Mouse (Mus musculus) testis, adult 2 months (tissue): Measurements from ENCODE around the gene Lman1l. TPM values are rescaled to one million over a fixed set of nuclear protein-coding genes. Genes with fewer than 3 reads are reported as not detected.
A peak's percentile ranks its signal among the peaks of the same experiment; 100 is the strongest.

ENCODE experiments used
- H3K27ac ChIP-seq: fragments of 200-500 bp; 2 replicates; pipeline ENCODE4 v1.5.1; 2012; ENCODE audit warnings: low read depth, low read length; ENCODE audit not compliant: control insufficient read depth, insufficient read depth
- H3K27me3 ChIP-seq: fragments of 200-500 bp; 2 replicates; pipeline ENCODE4 v1.6.1; 2012; ENCODE audit warnings: mild to moderate bottlenecking, low read length, moderate library complexity; ENCODE audit not compliant: control insufficient read depth, insufficient read depth
- H3K36me3 ChIP-seq: fragments of 200-500 bp; 2 replicates; pipeline ENCODE4 v1.6.1; 2012; ENCODE audit warnings: mild to moderate bottlenecking, low read length; ENCODE audit not compliant: control insufficient read depth, insufficient read depth
- H3K4me1 ChIP-seq: fragments of 200-500 bp; 2 replicates; pipeline ENCODE4 v1.6.1; 2012; ENCODE audit warnings: low read length; ENCODE audit not compliant: control insufficient read depth, insufficient read depth
- H3K4me3 ChIP-seq: fragments of 200-500 bp; 2 replicates; pipeline ENCODE4 v1.5.1; 2012; ENCODE audit warnings: low read depth, mild to moderate bottlenecking, low read length, moderate library complexity, mixed read lengths; ENCODE audit not compliant: control insufficient read depth
- CTCF ChIP-seq: fragments of 200-500 bp; IDR thresholded peaks from 2 replicates; pipeline ENCODE4 v1.5.1; 2012; ENCODE audit warnings: low read depth, mild to moderate bottlenecking, inconsistent platforms, low read length, moderate library complexity; ENCODE audit not compliant: control insufficient read depth, insufficient read depth, insufficient replicate concordance
- POLR2A ChIP-seq: fragments of 200-500 bp; IDR thresholded peaks from 2 replicates; pipeline ENCODE4 v1.6.1; 2012; ENCODE audit warnings: low read depth, mild to moderate bottlenecking, inconsistent platforms, low read length, moderate library complexity; ENCODE audit not compliant: control insufficient read depth
- polyA plus RNA-seq: library from polyadenylated mRNA; depleted of rRNA; stranded (reverse); fragments of >200 nt; gene quantifications from 2 replicates; pipeline ENCODE4 v1.2.3, GENCODE M21; 2012

Lman1l gene
- polyA plus RNA-seq, 1 experiment, result 0.06 TPM

DNA sequence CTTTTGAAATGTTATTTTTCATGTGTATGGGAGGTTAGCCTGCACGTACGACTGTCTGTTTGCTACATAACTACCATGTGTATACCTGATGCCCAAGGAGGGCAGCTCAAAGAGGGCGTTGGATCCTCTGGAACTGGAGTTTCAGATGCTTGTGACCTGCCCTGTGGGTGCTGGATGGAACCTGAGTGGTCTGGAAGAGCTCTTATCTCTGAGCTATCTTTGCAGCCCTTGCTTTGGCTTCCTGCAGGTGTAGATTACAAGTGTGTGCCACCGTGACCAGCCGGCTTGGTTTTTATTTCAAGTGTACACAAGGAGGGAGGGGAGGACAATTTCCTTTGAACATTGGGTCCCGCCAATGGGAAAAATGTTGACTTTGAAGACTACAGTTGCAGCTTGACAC, 39.9 kb upstream of the Lman1l start:
- Histone ChIP-seq H3K36me3 (no peaks in the 10 kb centered on the region), H3K27me3 (no peaks in the 10 kb centered on the region), H3K4me3 (no peak overlapping the region), H3K4me1 (peaks cover 5% of the 10 kb centered on the region; the same call in 1 of the 2 replicates), H3K27ac (no peak overlapping the region)
- TF ChIP-seq CTCF, result no peak
- no peak for TF ChIP-seq POLR2A

GRCm38 (mm10) chr9:57659774-57660173, 39.2 kb upstream of the Lman1l start:
- no peaks in the 10 kb centered on the region for H3K27me3 ChIP-seq
- H3K4me1 ChIP-seq, result peaks cover 5% of the 10 kb centered on the region; the same call in 1 of the 2 replicates
- H3K27ac ChIP-seq, result no peak overlapping the region
- TF ChIP-seq POLR2A (no peak), CTCF (peak; percentile 57; the same call in 1 of the 2 replicates)
- H3K36me3 ChIP-seq, result no peaks in the 10 kb centered on the region
- no peak overlapping the region for H3K4me3 ChIP-seq

GRCm38 (mm10) chr9:57658970-57659369, 38.4 kb upstream of the Lman1l start:
- H3K27me3 ChIP-seq, result no peaks in the 10 kb centered on the region
- H3K27ac ChIP-seq, result no peak overlapping the region
- H3K36me3 ChIP-seq, result no peaks in the 10 kb centered on the region
- H3K4me1 ChIP-seq, result peaks cover 7% of the 10 kb centered on the region
- TF ChIP-seq CTCF, result no peak
- TF ChIP-seq POLR2A, result no peak
- no peak overlapping the region for H3K4me3 ChIP-seq

- TF ChIP-seq POLR2A (no peak), CTCF (no peak)
- peaks cover 8% of the 10 kb centered on the region for H3K4me1 ChIP-seq
- no peaks in the 10 kb centered on the region for H3K36me3 ChIP-seq
- no peaks in the 10 kb centered on the region for H3K27me3 ChIP-seq
- no peak overlapping the region for H3K27ac ChIP-seq
- no peak overlapping the region for H3K4me3 ChIP-seq
Measured at GRCm38 (mm10) chr9:57657843-57658242, 37.3 kb upstream of the Lman1l start.

GRCm38 (mm10) chr9:57656631-57657350, 36.2 kb upstream of the Lman1l start:
- Histone ChIP-seq H3K27me3 (no peaks in the 10 kb centered on the region), H3K4me1 (peaks cover 8% of the 10 kb centered on the region), H3K36me3 (no peaks in the 10 kb centered on the region), H3K27ac (no peak overlapping the region), H3K4me3 (no peak overlapping the region)
- TF ChIP-seq POLR2A (no peak), CTCF (no peak)

DNA sequence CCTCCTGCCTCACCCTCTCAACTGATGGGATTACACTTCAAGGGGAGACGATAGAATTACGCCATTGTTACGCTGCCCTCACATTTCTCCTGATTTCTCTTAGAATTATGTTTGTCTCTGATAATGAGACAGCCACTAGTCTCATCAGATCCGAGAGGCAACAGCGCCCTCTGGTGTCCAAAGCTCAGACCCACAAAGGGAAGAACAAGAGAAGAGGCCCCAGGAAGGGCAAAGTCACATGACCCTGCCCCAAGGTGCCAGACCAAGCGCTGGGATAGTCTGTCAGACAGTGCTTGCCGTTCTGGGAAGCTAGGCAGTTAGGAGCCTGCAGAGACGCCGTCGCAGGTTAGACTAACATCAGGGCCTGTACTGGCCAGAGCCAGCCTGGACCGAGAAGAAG, 35.2 kb upstream of the Lman1l start:
- TF ChIP-seq POLR2A, result no peak
- TF ChIP-seq CTCF, result peak; percentile 77
- no peak overlapping the region for H3K4me3 ChIP-seq

GRCm38 (mm10) chr9:57654966-57655365, 34.4 kb upstream of the Lman1l start:
- no peak overlapping the region for H3K27ac ChIP-seq
- no peak for TF ChIP-seq POLR2A
- TF ChIP-seq CTCF, result no peak
- peaks cover 8% of the 10 kb centered on the region for H3K4me1 ChIP-seq
- H3K27me3 ChIP-seq, result no peaks in the 10 kb centered on the region
- no peaks in the 10 kb centered on the region for H3K36me3 ChIP-seq
- no peak overlapping the region for H3K4me3 ChIP-seq

More for the DNA sequence above, 35.2 kb upstream of the Lman1l start:
- Histone ChIP-seq H3K36me3 (no peaks in the 10 kb centered on the region), H3K4me1 (peaks cover 8% of the 10 kb centered on the region), H3K27ac (no peak overlapping the region), H3K27me3 (no peaks in the 10 kb centered on the region)
